Mouse (Mus musculus) bone marrow macrophage, adult 2 months (primary cell): Measurements from ENCODE around the gene Wdr66. TPM values are rescaled to one million over a fixed set of nuclear protein-coding genes. Genes with fewer than 3 reads are reported as not detected.

Experiments
- H3K27ac ChIP-seq: 2 replicates; pipeline ENCODE4 v1.5.1; 2012; ENCODE audit warnings: low read depth, low read length; ENCODE audit not compliant: insufficient read depth
- H3K4me1 ChIP-seq: 2 replicates; pipeline ENCODE4 v1.6.1; 2012; ENCODE audit warnings: low read length; ENCODE audit not compliant: control insufficient read depth, insufficient read depth
- H3K4me3 ChIP-seq: 2 replicates; pipeline ENCODE4 v1.5.1; 2012; ENCODE audit warnings: mild to moderate bottlenecking, low read length, moderate library complexity; ENCODE audit not compliant: insufficient read depth
- CTCF ChIP-seq: IDR thresholded peaks from 2 replicates; pipeline ENCODE4 v1.5.1; 2012; ENCODE audit warnings: low read depth, mild to moderate bottlenecking, low read length, moderate library complexity
- POLR2A ChIP-seq: IDR thresholded peaks from 2 replicates; pipeline ENCODE4 v1.6.1; 2012; ENCODE audit warnings: mild to moderate bottlenecking, low read depth, low read length, borderline replicate concordance
- polyA plus RNA-seq: library from polyadenylated mRNA; stranded (reverse); fragments of >200 nt; gene quantifications from 2 replicates; pipeline ENCODE4 v1.2.4, GENCODE M21; 2012; ENCODE audit not compliant: missing spikeins, insufficient read depth, insufficient read length

Gene Wdr66
- polyA plus RNA-seq, 1 experiment, result 0.32 TPM

- TF ChIP-seq POLR2A, result no peak
- TF ChIP-seq CTCF, result no peak
- Histone ChIP-seq H3K4me3 (peak overlapping the region; percentile 57), H3K27ac (peak overlapping the region; percentile 94), H3K4me1 (peaks cover 16% of the 10 kb centered on the region)
These were observed 124.7 kb downstream of the Wdr66 start for GRCm38 (mm10) chr5:123376569-123376968.

Other genes with a start within 250 kb of the Wdr66 start
- gene Orai1, start 237.0 kb upstream of the Wdr66 start, polyA plus RNA-seq, result 59.9 and 68.5 TPM in 2 replicates
- not detected in 2 replicates for gene Morn3, start 205.1 kb upstream of the Wdr66 start, polyA plus RNA-seq
- gene Tmem120b, start 183.7 kb upstream of the Wdr66 start, polyA plus RNA-seq, result 4.3 and 6.8 TPM in 2 replicates
- gene Rhof, start 119.4 kb upstream of the Wdr66 start, polyA plus RNA-seq, result 1.8 and 2.7 TPM in 2 replicates
- gene Setd1b, start 109.9 kb upstream of the Wdr66 start, polyA plus RNA-seq, result 27.3 and 28.2 TPM in 2 replicates
- 31.0 and 31.4 TPM in 2 replicates for gene Psmd9, start 82.7 kb upstream of the Wdr66 start, polyA plus RNA-seq
- gene Hpd, start 69.4 kb upstream of the Wdr66 start, polyA plus RNA-seq, result not detected in 2 replicates
- 2.7 and 3.3 TPM in 2 replicates for gene Bcl7a, start 91.7 kb downstream of the Wdr66 start, polyA plus RNA-seq
- gene Mlxip, start 142.7 kb downstream of the Wdr66 start, polyA plus RNA-seq, result 41.0 and 44.8 TPM in 2 replicates
- gene Lrrc43, start 237.2 kb downstream of the Wdr66 start, polyA plus RNA-seq, result not detected in 2 replicates
- gene Il31, start 237.4 kb downstream of the Wdr66 start, polyA plus RNA-seq, result not detected in 2 replicates